Mouse (Mus musculus) G1E (cell line): Measurements from ENCODE around the gene Map7d1. TPM values are rescaled to one million over a fixed set of nuclear protein-coding genes. Genes with fewer than 3 reads are reported as not detected.

Experiments
- ATAC-seq: 2 replicates; pipeline ENCODE4 v1.8.0; 2016; ENCODE audit warnings: mild to moderate bottlenecking; ENCODE audit not compliant: insufficient number of reproducible peaks, poor library complexity, low FRiP score, severe bottlenecking; ENCODE audit errors: extremely low read depth
- DNase-seq: peaks from one replicate; pipeline ENCODE4 v3.0.0; 2012; ENCODE audit warnings: low spot score
- H3K27me3 ChIP-seq: 2 replicates; pipeline ENCODE4 v1.6.1; 2012; ENCODE audit warnings: mild to moderate bottlenecking, low read length, inconsistent platforms; ENCODE audit not compliant: insufficient read depth
- H3K36me3 ChIP-seq: replicated peaks from 2 replicates; pipeline ENCODE3; 2012; ENCODE audit warnings: mild to moderate bottlenecking, inconsistent platforms
- H3K4me1 ChIP-seq: 2 replicates; pipeline ENCODE4 v1.6.1; 2012; ENCODE audit warnings: low read depth, low read length, inconsistent platforms, mixed read lengths; ENCODE audit not compliant: insufficient read depth
- H3K4me3 ChIP-seq: 2 replicates; pipeline ENCODE4 v1.5.1; 2012; ENCODE audit warnings: low read depth, mild to moderate bottlenecking, inconsistent platforms, low read length, moderate library complexity, mixed read lengths
- H3K9me3 ChIP-seq: replicated peaks from 2 replicates; pipeline ENCODE4 v1.6.1; 2012; ENCODE audit warnings: inconsistent platforms
- CTCF ChIP-seq: IDR thresholded peaks from 2 replicates; pipeline ENCODE4 v1.5.1; 2012; ENCODE audit warnings: low read depth, low read length, inconsistent platforms, mixed read lengths
- GATA1 ChIP-seq: IDR thresholded peaks from 2 replicates; pipeline ENCODE4 v1.6.1; 2012; ENCODE audit warnings: borderline replicate concordance, low read length, inconsistent platforms, mixed read lengths
- GATA2 ChIP-seq: IDR thresholded peaks from 2 replicates; pipeline ENCODE4 v1.6.1; 2012; ENCODE audit warnings: low read depth, low read length, inconsistent platforms, borderline replicate concordance
- POLR2AphosphoS5 ChIP-seq: IDR thresholded peaks from 2 replicates; pipeline ENCODE4 v1.6.1; 2012; ENCODE audit warnings: low read depth, low read length, inconsistent platforms; ENCODE audit not compliant: insufficient replicate concordance
- TAL1 ChIP-seq: conservative IDR thresholded peaks from 2 replicates; pipeline ENCODE4 v1.6.1; 2012; ENCODE audit warnings: low read depth, low read length, inconsistent platforms, mixed read lengths
- polyA plus RNA-seq: library from polyadenylated mRNA; stranded (reverse); fragments of >175 nt; gene quantifications from 2 replicates; pipeline ENCODE4 v1.2.3, GENCODE M21; 2012
- total RNA-seq, 2 experiments: library from RNA; stranded (forward) in 1 of 2; stranded (reverse) in 1 of 2; fragments of 200-1000 nt in 1 of 2; fragments of >200 nt in 1 of 2; fragmentation: Nextera tagmentation in 1 of 2; gene quantifications; 2 replicates each; pipeline ENCODE4 v1.2.3; 2014 to 2017

Map7d1 gene
- total and polyA plus RNA-seq, 3 experiments: 8.0 to 73.8 (median 15.2) TPM

- DNase-seq (no peak), ATAC-seq (no peak)
- Histone ChIP-seq H3K9me3 (no peaks in the 10 kb centered on the region), H3K4me1 (peaks cover 26% of the 10 kb centered on the region; the same call in 1 of the 2 replicates), H3K36me3 (peaks cover 95% of the 10 kb centered on the region), H3K4me3 (no peak overlapping the region), H3K27me3 (no peaks in the 10 kb centered on the region)
- no peak for TF ChIP-seq POLR2AphosphoS5
- TF ChIP-seq GATA2: no peak
- no peak for TF ChIP-seq TAL1
- TF ChIP-seq CTCF: no peak
- TF ChIP-seq GATA1: no peak
Measured at GRCm38 (mm10) chr4:126190636-126191035, 65.5 kb downstream of the Map7d1 start.

GRCm38 (mm10) chr4:126187096-126187495, 69.0 kb downstream of the Map7d1 start:
- Histone ChIP-seq H3K36me3 (peaks cover 95% of the 10 kb centered on the region), H3K27me3 (no peaks in the 10 kb centered on the region), H3K4me1 (peaks cover 20% of the 10 kb centered on the region; the same call in 1 of the 2 replicates), H3K9me3 (no peaks in the 10 kb centered on the region), H3K4me3 (no peak overlapping the region)
- DNase-seq (no peak), ATAC-seq (no peak)
- TF ChIP-seq GATA1 (no peak), POLR2AphosphoS5 (no peak), TAL1 (no peak), CTCF (no peak), GATA2 (no peak)

- Histone ChIP-seq H3K4me1 (peaks cover 9% of the 10 kb centered on the region; the same call in 1 of the 2 replicates), H3K9me3 (no peaks in the 10 kb centered on the region), H3K4me3 (no peak overlapping the region), H3K36me3 (peaks cover 94% of the 10 kb centered on the region), H3K27me3 (no peaks in the 10 kb centered on the region)
- TF ChIP-seq GATA2 (no peak), GATA1 (no peak), POLR2AphosphoS5 (no peak), TAL1 (no peak)
- DNase-seq: no peak
- no peak for ATAC-seq
Measured at GRCm38 (mm10) chr4:126183034-126183433, 73.1 kb downstream of the Map7d1 start.

Other genes with a start within 250 kb of the Map7d1 start
- gene Csf3r, start 231.8 kb downstream of the Map7d1 start, total RNA-seq (2014; fragmentation: Nextera tagmentation): not detected in 2 replicates
- gene Csf3r, start 231.8 kb downstream of the Map7d1 start, total RNA-seq (2017): 0.05 TPM in 1 of 2 replicates, not detected in the other
- gene Csf3r, start 231.8 kb downstream of the Map7d1 start, polyA plus RNA-seq: 0.02 TPM in 1 of 2 replicates, not detected in the other
- gene Mrps15, start 209.4 kb downstream of the Map7d1 start, total RNA-seq (2014; fragmentation: Nextera tagmentation): 178 and 214 TPM in 2 replicates
- gene Mrps15, start 209.4 kb downstream of the Map7d1 start, total RNA-seq (2017): 66.0 and 84.8 TPM in 2 replicates
- gene Mrps15, start 209.4 kb downstream of the Map7d1 start, polyA plus RNA-seq: 217 and 293 TPM in 2 replicates
- gene Oscp1, start 197.8 kb downstream of the Map7d1 start, total RNA-seq (2014; fragmentation: Nextera tagmentation): 6.6 and 10.8 TPM in 2 replicates
- gene Oscp1, start 197.8 kb downstream of the Map7d1 start, total RNA-seq (2017): 9.6 and 9.8 TPM in 2 replicates
- 0.18 and 1.9 TPM in 2 replicates for gene Oscp1, start 197.8 kb downstream of the Map7d1 start, polyA plus RNA-seq
- gene Lsm10, start 159.7 kb downstream of the Map7d1 start, total RNA-seq (2014; fragmentation: Nextera tagmentation): 37.8 and 37.9 TPM in 2 replicates
- gene Lsm10, start 159.7 kb downstream of the Map7d1 start, total RNA-seq (2017): 39.3 and 40.3 TPM in 2 replicates
- 9.7 and 12.6 TPM in 2 replicates for gene Lsm10, start 159.7 kb downstream of the Map7d1 start, polyA plus RNA-seq
- gene Stk40, start 152.4 kb downstream of the Map7d1 start, total RNA-seq (2014; fragmentation: Nextera tagmentation): 30.9 and 41.2 TPM in 2 replicates
- gene Stk40, start 152.4 kb downstream of the Map7d1 start, total RNA-seq (2017): 20.5 and 20.8 TPM in 2 replicates
- 68.2 and 68.5 TPM in 2 replicates for gene Stk40, start 152.4 kb downstream of the Map7d1 start, polyA plus RNA-seq
- gene Eva1b, start 108.6 kb downstream of the Map7d1 start, total RNA-seq (2014; fragmentation: Nextera tagmentation): not detected in 2 replicates
- gene Eva1b, start 108.6 kb downstream of the Map7d1 start, total RNA-seq (2017): 0.41 and 0.44 TPM in 2 replicates
- gene Eva1b, start 108.6 kb downstream of the Map7d1 start, polyA plus RNA-seq: 1.9 and 3.1 TPM in 2 replicates
- gene Sh3d21, start 92.9 kb downstream of the Map7d1 start, total RNA-seq (2014; fragmentation: Nextera tagmentation): 0.53 and 3.2 TPM in 2 replicates
- gene Sh3d21, start 92.9 kb downstream of the Map7d1 start, total RNA-seq (2017): 0.27 and 0.58 TPM in 2 replicates
- 0.57 and 0.69 TPM in 2 replicates for gene Sh3d21, start 92.9 kb downstream of the Map7d1 start, polyA plus RNA-seq
- gene Thrap3, start 53.6 kb downstream of the Map7d1 start, total RNA-seq (2014; fragmentation: Nextera tagmentation): 355 and 356 TPM in 2 replicates
- 246 and 305 TPM in 2 replicates for gene Thrap3, start 53.6 kb downstream of the Map7d1 start, total RNA-seq (2017)
- gene Thrap3, start 53.6 kb downstream of the Map7d1 start, polyA plus RNA-seq: 209 and 211 TPM in 2 replicates
- gene Trappc3, start 6.0 kb upstream of the Map7d1 start, total RNA-seq (2014; fragmentation: Nextera tagmentation): 47.1 and 61.2 TPM in 2 replicates
- 98.3 and 108 TPM in 2 replicates for gene Trappc3, start 6.0 kb upstream of the Map7d1 start, total RNA-seq (2017)
- 31.3 and 36.2 TPM in 2 replicates for gene Trappc3, start 6.0 kb upstream of the Map7d1 start, polyA plus RNA-seq
- not detected in 2 replicates for gene Col8a2, start 30.4 kb upstream of the Map7d1 start, total RNA-seq (2014; fragmentation: Nextera tagmentation)
- 0.05 TPM in 1 of 2 replicates, not detected in the other for gene Col8a2, start 30.4 kb upstream of the Map7d1 start, total RNA-seq (2017)
- gene Col8a2, start 30.4 kb upstream of the Map7d1 start, polyA plus RNA-seq: not detected in 2 replicates
- gene Adprhl2, start 65.4 kb upstream of the Map7d1 start, total RNA-seq (2014; fragmentation: Nextera tagmentation): 8.7 and 10.8 TPM in 2 replicates
- 23.2 and 31.1 TPM in 2 replicates for gene Adprhl2, start 65.4 kb upstream of the Map7d1 start, total RNA-seq (2017)
- 86.9 and 87.0 TPM in 2 replicates for gene Adprhl2, start 65.4 kb upstream of the Map7d1 start, polyA plus RNA-seq
- gene Tekt2, start 69.3 kb upstream of the Map7d1 start, total RNA-seq (2014; fragmentation: Nextera tagmentation): not detected in 2 replicates
- 0.16 TPM in 1 of 2 replicates, not detected in the other for gene Tekt2, start 69.3 kb upstream of the Map7d1 start, total RNA-seq (2017)
- gene Tekt2, start 69.3 kb upstream of the Map7d1 start, polyA plus RNA-seq: not detected in 2 replicates
- 18.0 and 24.7 TPM in 2 replicates for gene Ago3, start 173.2 kb upstream of the Map7d1 start, total RNA-seq (2014; fragmentation: Nextera tagmentation)
- 6.3 and 8.9 TPM in 2 replicates for gene Ago3, start 173.2 kb upstream of the Map7d1 start, total RNA-seq (2017)
- 3.1 and 6.6 TPM in 2 replicates for gene Ago3, start 173.2 kb upstream of the Map7d1 start, polyA plus RNA-seq
- 25.3 and 30.9 TPM in 2 replicates for gene Ago1, start 212.2 kb upstream of the Map7d1 start, total RNA-seq (2014; fragmentation: Nextera tagmentation)
- gene Ago1, start 212.2 kb upstream of the Map7d1 start, total RNA-seq (2017): 12.1 and 15.2 TPM in 2 replicates
- gene Ago1, start 212.2 kb upstream of the Map7d1 start, polyA plus RNA-seq: 6.2 and 8.0 TPM in 2 replicates